Mouse (Mus musculus) skeletal muscle tissue, adult 2 months (tissue): ENCODE results near the gene Arhgef10l.
A peak's percentile ranks its signal among the peaks of the same experiment; 100 is the strongest.

ENCODE experiments used
- DNase-seq: peaks from one replicate; pipeline ENCODE4 v3.0.0-alpha.2; 2012; ENCODE audit warnings: low read depth, low spot score

Arhgef10l gene

GRCm38 (mm10) chr4:140694551-140695060 is 28.8 kb upstream of the Arhgef10l start:
- no peak for DNase-seq

GRCm38 (mm10) chr4:140693513-140693912 is 27.7 kb upstream of the Arhgef10l start:
- no peak for DNase-seq

GRCm38 (mm10) chr4:140691481-140691880 is 25.7 kb upstream of the Arhgef10l start:
- no peak for DNase-seq

GRCm38 (mm10) chr4:140689873-140690655 is 24.3 kb upstream of the Arhgef10l start:
- no peak for DNase-seq

GRCm38 (mm10) chr4:140688826-140689425 is 23.1 kb upstream of the Arhgef10l start:
- no peak for DNase-seq

- DNase-seq, result peak; percentile 32
Measured at GRCm38 (mm10) chr4:140688044-140688825, 22.4 kb upstream of the Arhgef10l start.

- no peak for DNase-seq
Measured at GRCm38 (mm10) chr4:140684881-140685303, 19.1 kb upstream of the Arhgef10l start.

- DNase-seq, result peak; percentile 60
Measured at GRCm38 (mm10) chr4:140684141-140684871, 18.5 kb upstream of the Arhgef10l start.

- no peak for DNase-seq
Measured at GRCm38 (mm10) chr4:140683608-140684007, 17.8 kb upstream of the Arhgef10l start.

- DNase-seq, result no peak
Measured at GRCm38 (mm10) chr4:140680731-140681397, 15.1 kb upstream of the Arhgef10l start.

- peak; percentile 82 for DNase-seq
Measured at GRCm38 (mm10) chr4:140679723-140680380, 14.0 kb upstream of the Arhgef10l start.

- peak; percentile 52 for DNase-seq
Measured at GRCm38 (mm10) chr4:140679038-140679437, 13.2 kb upstream of the Arhgef10l start.

GRCm38 (mm10) chr4:140674345-140674926 is 8.6 kb upstream of the Arhgef10l start:
- DNase-seq, result peak; percentile 82

GRCm38 (mm10) chr4:140673527-140674264 is 7.9 kb upstream of the Arhgef10l start:
- DNase-seq, result no peak

- DNase-seq, result no peak
Measured at GRCm38 (mm10) chr4:140667802-140668201, 2.0 kb upstream of the Arhgef10l start.

GRCm38 (mm10) chr4:140665053-140665452 is 759 bp downstream of the Arhgef10l start:
- no peak for DNase-seq

GRCm38 (mm10) chr4:140662882-140663585 is 2.8 kb downstream of the Arhgef10l start:
- DNase-seq, result no peak

GRCm38 (mm10) chr4:140662453-140662852 is 3.4 kb downstream of the Arhgef10l start:
- no peak for DNase-seq
